Mouse (Mus musculus): ENCODE data around the gene Mxd4. TPM values are rescaled to one million over a fixed set of nuclear protein-coding genes. Genes with fewer than 3 reads are reported as not detected.

The Mxd4 gene
- polyA plus RNA-seq, 1 experiment from 2014 or later, result 31.0 TPM

- no peak overlapping the region for H3K4me3 ChIP-seq (ENCODE audit: low read length)
- no peak overlapping the region for H3K27ac ChIP-seq (ENCODE audit: low read depth, low read length)
- WGBS, result 88% methylated on average over 4 of the region's 4 CpGs
- H3K27me3 ChIP-seq (replicated peaks; ENCODE audit: control insufficient read depth, insufficient read depth, low read length), result no peaks in the 10 kb centered on the region
- H3K36me3 ChIP-seq (ENCODE audit: control insufficient read depth, insufficient read depth, low read length), result peaks cover 41% of the 10 kb centered on the region
- peaks cover 4% of the 10 kb centered on the region for H3K4me1 ChIP-seq (ENCODE audit: control insufficient read depth, insufficient read depth, low read depth, low read length)
- H3K9ac ChIP-seq (ENCODE audit: low read depth, low read length), result no peak overlapping the region
- no peak for ATAC-seq
- H3K9me3 ChIP-seq (ENCODE audit: control insufficient read depth, low read length), result no peaks in the 10 kb centered on the region
- no peak overlapping the region for H3K4me2 ChIP-seq (ENCODE audit: low read length)
Observed at GRCm38 (mm10) chr5:34177821-34178220, 9.7 kb downstream of the Mxd4 start.

- 87% methylated on average over 2 of the region's 2 CpGs for WGBS
- H3K27me3 ChIP-seq (replicated peaks; ENCODE audit: control insufficient read depth, insufficient read depth, low read length), result no peaks in the 10 kb centered on the region
- no peak overlapping the region for H3K4me3 ChIP-seq (ENCODE audit: low read length)
- H3K4me1 ChIP-seq (ENCODE audit: control insufficient read depth, insufficient read depth, low read depth, low read length), result no peaks in the 10 kb centered on the region; the same call in 1 of the 2 replicates
- no peak overlapping the region for H3K4me2 ChIP-seq (ENCODE audit: low read length)
- H3K27ac ChIP-seq (ENCODE audit: low read depth, low read length), result no peak overlapping the region
- ATAC-seq, result no peak
- no peaks in the 10 kb centered on the region for H3K9me3 ChIP-seq (ENCODE audit: control insufficient read depth, low read length)
- H3K36me3 ChIP-seq (ENCODE audit: control insufficient read depth, insufficient read depth, low read length), result peaks cover 39% of the 10 kb centered on the region
- no peak overlapping the region for H3K9ac ChIP-seq (ENCODE audit: low read depth, low read length)
Observed at GRCm38 (mm10) chr5:34177091-34177490, 10.4 kb downstream of the Mxd4 start.

- Histone ChIP-seq H3K4me3 (ENCODE audit: low read length) (no peak overlapping the region), H3K9ac (ENCODE audit: low read depth, low read length) (no peak overlapping the region), H3K4me2 (ENCODE audit: low read length) (no peak overlapping the region), H3K9me3 (ENCODE audit: control insufficient read depth, low read length) (no peaks in the 10 kb centered on the region), H3K4me1 (ENCODE audit: control insufficient read depth, insufficient read depth, low read depth, low read length) (no peaks in the 10 kb centered on the region), H3K36me3 (ENCODE audit: control insufficient read depth, insufficient read depth, low read length) (peaks cover 35% of the 10 kb centered on the region), H3K27me3 (replicated peaks; ENCODE audit: control insufficient read depth, insufficient read depth, low read length) (no peaks in the 10 kb centered on the region), H3K27ac (ENCODE audit: low read depth, low read length) (no peak overlapping the region)
- WGBS, result 66% methylated on average over 10 of the region's 10 CpGs
- no peak for ATAC-seq
Observed at GRCm38 (mm10) chr5:34176691-34177090, 10.8 kb downstream of the Mxd4 start.

- Histone ChIP-seq H3K9ac (ENCODE audit: low read depth, low read length) (no peak overlapping the region), H3K4me3 (ENCODE audit: low read length) (no peak overlapping the region), H3K27me3 (replicated peaks; ENCODE audit: control insufficient read depth, insufficient read depth, low read length) (no peaks in the 10 kb centered on the region), H3K36me3 (ENCODE audit: control insufficient read depth, insufficient read depth, low read length) (peaks cover 32% of the 10 kb centered on the region), H3K9me3 (ENCODE audit: control insufficient read depth, low read length) (no peaks in the 10 kb centered on the region), H3K27ac (ENCODE audit: low read depth, low read length) (no peak overlapping the region), H3K4me2 (ENCODE audit: low read length) (no peak overlapping the region), H3K4me1 (ENCODE audit: control insufficient read depth, insufficient read depth, low read depth, low read length) (no peaks in the 10 kb centered on the region)
- no peak for ATAC-seq
- WGBS, result 25% methylated on average over 5 of the region's 5 CpGs
Observed at GRCm38 (mm10) chr5:34175403-34175694, 12.2 kb downstream of the Mxd4 start.

GRCm38 (mm10) chr5:34174550-34175402 is 12.7 kb downstream of the Mxd4 start:
- no peak overlapping the region for H3K4me2 ChIP-seq (ENCODE audit: low read length)
- peaks cover 3% of the 10 kb centered on the region for H3K4me1 ChIP-seq (ENCODE audit: control insufficient read depth, insufficient read depth, low read depth, low read length)
- ATAC-seq, result no peak
- no peaks in the 10 kb centered on the region for H3K9me3 ChIP-seq (ENCODE audit: control insufficient read depth, low read length)
- H3K27me3 ChIP-seq (replicated peaks; ENCODE audit: control insufficient read depth, insufficient read depth, low read length), result no peaks in the 10 kb centered on the region
- H3K27ac ChIP-seq (ENCODE audit: low read depth, low read length), result no peak overlapping the region
- WGBS, result 71% methylated on average over 5 of the region's 5 CpGs
- peaks cover 32% of the 10 kb centered on the region for H3K36me3 ChIP-seq (ENCODE audit: control insufficient read depth, insufficient read depth, low read length)
- H3K4me3 ChIP-seq (ENCODE audit: low read length), result no peak overlapping the region
- no peak overlapping the region for H3K9ac ChIP-seq (ENCODE audit: low read depth, low read length)

GRCm38 (mm10) chr5:34174021-34174420 is 13.5 kb downstream of the Mxd4 start:
- WGBS, result 86% methylated on average over 2 of the region's 2 CpGs
- no peak for ATAC-seq
- H3K9ac ChIP-seq (ENCODE audit: low read depth, low read length), result no peak overlapping the region
- peaks cover 32% of the 10 kb centered on the region for H3K36me3 ChIP-seq (ENCODE audit: control insufficient read depth, insufficient read depth, low read length)
- H3K4me3 ChIP-seq (ENCODE audit: low read length), result no peak overlapping the region
- no peak overlapping the region for H3K4me2 ChIP-seq (ENCODE audit: low read length)
- H3K27ac ChIP-seq (ENCODE audit: low read depth, low read length), result no peak overlapping the region
- H3K4me1 ChIP-seq (ENCODE audit: control insufficient read depth, insufficient read depth, low read depth, low read length), result peaks cover 4% of the 10 kb centered on the region
- H3K27me3 ChIP-seq (replicated peaks; ENCODE audit: control insufficient read depth, insufficient read depth, low read length), result no peaks in the 10 kb centered on the region
- no peaks in the 10 kb centered on the region for H3K9me3 ChIP-seq (ENCODE audit: control insufficient read depth, low read length)

GRCm38 (mm10) chr5:34170726-34171125 is 16.8 kb downstream of the Mxd4 start:
- H3K4me2 ChIP-seq (ENCODE audit: low read length), result no peak overlapping the region
- no peaks in the 10 kb centered on the region for H3K9me3 ChIP-seq (ENCODE audit: control insufficient read depth, low read length)
- H3K4me1 ChIP-seq (ENCODE audit: control insufficient read depth, insufficient read depth, low read depth, low read length), result peaks cover 7% of the 10 kb centered on the region
- H3K27me3 ChIP-seq (replicated peaks; ENCODE audit: control insufficient read depth, insufficient read depth, low read length), result no peaks in the 10 kb centered on the region
- no peak overlapping the region for H3K9ac ChIP-seq (ENCODE audit: low read depth, low read length)
- no peak overlapping the region for H3K27ac ChIP-seq (ENCODE audit: low read depth, low read length)
- 79% methylated on average over 4 of the region's 4 CpGs for WGBS
- peaks cover 13% of the 10 kb centered on the region; the same call in 1 of the 2 replicates for H3K36me3 ChIP-seq (ENCODE audit: control insufficient read depth, insufficient read depth, low read length)
- no peak for ATAC-seq
- no peak overlapping the region for H3K4me3 ChIP-seq (ENCODE audit: low read length)

GRCm38 (mm10) chr5:34169954-34170353 is 17.6 kb downstream of the Mxd4 start:
- 81% methylated on average over 3 of the region's 3 CpGs for WGBS
- H3K27me3 ChIP-seq (replicated peaks; ENCODE audit: control insufficient read depth, insufficient read depth, low read length), result no peaks in the 10 kb centered on the region
- peaks cover 10% of the 10 kb centered on the region; the same call in 1 of the 2 replicates for H3K36me3 ChIP-seq (ENCODE audit: control insufficient read depth, insufficient read depth, low read length)
- peak overlapping the region; percentile 80 for H3K4me2 ChIP-seq (ENCODE audit: low read length)
- peak overlapping the region; percentile 75 for H3K4me3 ChIP-seq (ENCODE audit: low read length)
- H3K9ac ChIP-seq (ENCODE audit: low read depth, low read length), result peak overlapping the region; percentile 72
- peak overlapping the region; percentile 89 for H3K27ac ChIP-seq (ENCODE audit: low read depth, low read length)
- peaks cover 7% of the 10 kb centered on the region for H3K4me1 ChIP-seq (ENCODE audit: control insufficient read depth, insufficient read depth, low read depth, low read length)
- ATAC-seq, result no peak
- no peaks in the 10 kb centered on the region for H3K9me3 ChIP-seq (ENCODE audit: control insufficient read depth, low read length)

GRCm38 (mm10) chr5:34168950-34169891 is 18.3 kb downstream of the Mxd4 start, which contains the start of the genes Poln and Haus3:
Gene Poln, minus strand, starts transcription at chr5:34169448.
Gene Haus3, minus strand, starts transcription at chr5:34169527.
- WGBS, result under 1% methylated on average over 57 of the region's 57 CpGs
- peak within 1 kb of the TSS; percentile 89 for H3K9ac ChIP-seq (ENCODE audit: low read depth, low read length)

More at GRCm38 (mm10) chr5:34168950-34169891, 18.3 kb downstream of the Mxd4 start, which contains the start of the genes Poln and Haus3:
- peak within 1 kb of the TSS; percentile 75 for H3K4me3 ChIP-seq (ENCODE audit: low read length)
- H3K27ac ChIP-seq (ENCODE audit: low read depth, low read length), result peak within 1 kb of the TSS; percentile 89
- peaks cover 7% of the 10 kb centered on the region for H3K4me1 ChIP-seq (ENCODE audit: control insufficient read depth, insufficient read depth, low read depth, low read length)
- peak; percentile 100 for ATAC-seq
- no peaks in the 10 kb centered on the region for H3K9me3 ChIP-seq (ENCODE audit: control insufficient read depth, low read length)
- no peaks in the 10 kb centered on the region for H3K27me3 ChIP-seq (replicated peaks; ENCODE audit: control insufficient read depth, insufficient read depth, low read length)
- H3K36me3 ChIP-seq (ENCODE audit: control insufficient read depth, insufficient read depth, low read length), result peaks cover 3% of the 10 kb centered on the region; the same call in 1 of the 2 replicates
- peak within 1 kb of the TSS; percentile 80 for H3K4me2 ChIP-seq (ENCODE audit: low read length)

Measured in hindbrain, embryonic 16.5 days (tissue).